Comparison of ENCODE assay signal across 8 mouse cellular contexts in genomic region chr12:112593951-112594915, GRCm38 (mm10). TPM values are rescaled to one million over a fixed set of nuclear protein-coding genes. Genes with fewer than 3 reads are reported as not detected.
DNase-seq lines count a peak whose midpoint lies in the region; ATAC-seq and TF ChIP-seq lines count a peak whose summit lies in the region.

No protein-coding gene starts in this region.

- H3K9ac ChIP-seq in hindbrain, embryonic 13.5 days = no peak overlapping the region
- H3K9ac ChIP-seq in hindbrain, embryonic 16.5 days (ENCODE audit: low read depth, low read length) = no peak overlapping the region
- no peak overlapping the region for H3K9ac ChIP-seq in heart, embryonic 15.5 days

- peaks cover 33% of the 10 kb centered on the region for H3K4me1 ChIP-seq in hindbrain, embryonic 13.5 days (replicated peaks)
- H3K4me1 ChIP-seq in hindbrain, embryonic 16.5 days (ENCODE audit: control insufficient read depth, insufficient read depth, low read depth, low read length) = peaks cover 14% of the 10 kb centered on the region
- H3K4me1 ChIP-seq in G1E (ENCODE audit: insufficient read depth, low read depth, low read length) = peaks cover 95% of the 10 kb centered on the region
- peaks cover 68% of the 10 kb centered on the region for H3K4me1 ChIP-seq in heart, embryonic 15.5 days (replicated peaks)

- peak overlapping the region; percentile 23; the same call in 1 of the 2 replicates for H3K27ac ChIP-seq in hindbrain, embryonic 13.5 days
- H3K27ac ChIP-seq in hindbrain, embryonic 16.5 days (ENCODE audit: low read depth, low read length) = no peak overlapping the region
- peak overlapping the region; percentile 74 for H3K27ac ChIP-seq in heart, embryonic 15.5 days

- no peak overlapping the region for H3K4me3 ChIP-seq in hindbrain, embryonic 13.5 days
- no peak overlapping the region for H3K4me3 ChIP-seq in hindbrain, embryonic 16.5 days (ENCODE audit: low read length)
- H3K4me3 ChIP-seq in G1E (ENCODE audit: low read depth, low read length) = peak overlapping the region; percentile 24; the same call in 1 of the 2 replicates
- no peak overlapping the region for H3K4me3 ChIP-seq in heart, embryonic 15.5 days

- no peak overlapping the region for H3K4me2 ChIP-seq in hindbrain, embryonic 13.5 days
- H3K4me2 ChIP-seq in hindbrain, embryonic 16.5 days (ENCODE audit: low read length) = no peak overlapping the region
- H3K4me2 ChIP-seq in heart, embryonic 15.5 days = no peak overlapping the region

- peaks cover 28% of the 10 kb centered on the region for H3K27me3 ChIP-seq in hindbrain, embryonic 13.5 days
- H3K27me3 ChIP-seq in hindbrain, embryonic 16.5 days (replicated peaks; ENCODE audit: control insufficient read depth, insufficient read depth, low read length) = peaks cover 2% of the 10 kb centered on the region; the same call in 1 of the 2 replicates
- peaks cover 30% of the 10 kb centered on the region for H3K27me3 ChIP-seq in G1E (ENCODE audit: insufficient read depth, low read length)
- H3K27me3 ChIP-seq in heart, embryonic 15.5 days = peaks cover 12% of the 10 kb centered on the region; the same call in 1 of the 2 replicates

- no peaks in the 10 kb centered on the region for H3K36me3 ChIP-seq in hindbrain, embryonic 13.5 days
- H3K36me3 ChIP-seq in hindbrain, embryonic 16.5 days (ENCODE audit: control insufficient read depth, insufficient read depth, low read length) = no peaks in the 10 kb centered on the region
- peaks cover 58% of the 10 kb centered on the region for H3K36me3 ChIP-seq in G1E (replicated peaks)
- H3K36me3 ChIP-seq in heart, embryonic 15.5 days = no peaks in the 10 kb centered on the region

- 75% methylated on average over 16 of the region's 16 CpGs for WGBS in hindbrain, embryonic 13.5 days
- 74% methylated on average over 16 of the region's 16 CpGs for WGBS in hindbrain, embryonic 16.5 days
- WGBS in heart, embryonic 15.5 days = 51% methylated on average over 16 of the region's 16 CpGs

- no peak for TF ChIP-seq CTCF in G1E (IDR thresholded peaks at IDR 0.05; ENCODE audit: low read depth, low read length)

- no peaks in the 10 kb centered on the region for H3K9me3 ChIP-seq in hindbrain, embryonic 13.5 days
- no peaks in the 10 kb centered on the region for H3K9me3 ChIP-seq in hindbrain, embryonic 16.5 days (ENCODE audit: control insufficient read depth, low read length)
- H3K9me3 ChIP-seq in G1E (replicated peaks) = no peaks in the 10 kb centered on the region
- H3K9me3 ChIP-seq in heart, embryonic 15.5 days (replicated peaks) = no peaks in the 10 kb centered on the region

- no peak for ATAC-seq in hindbrain, embryonic 13.5 days (ENCODE audit: low FRiP score)
- no peak for ATAC-seq in hindbrain, embryonic 16.5 days
- ATAC-seq in G1E (ENCODE audit: extremely low read depth, insufficient number of reproducible peaks, low FRiP score, poor library complexity, severe bottlenecking) = no peak
- no peak for ATAC-seq in heart, embryonic 15.5 days (replicated peaks; ENCODE audit: insufficient number of reproducible peaks, insufficient read depth, low FRiP score, low read depth)
- ATAC-seq in monocyte, adult 5-6 weeks (replicated peaks; ENCODE audit: insufficient number of reproducible peaks, low FRiP score, low TSS enrichment, poor library complexity, severe bottlenecking) = peak; percentile 30; the same call in 1 of the 2 replicates

- no peak for DNase-seq in G1E (ENCODE audit: low spot score)
- no peak for DNase-seq in ovary, postnatal 10 days (ENCODE audit: low spot score)
- no peak for DNase-seq in right cerebral cortex, adult 2 months (ENCODE audit: low spot score in 2 of 2)
- DNase-seq in gastrocnemius, adult 18-20 months (ENCODE audit: low spot score) = no peak

RNA-seq across cellular contexts. Expression of gene Inf2, which starts 5.6 kb away (rescaled TPM):
- polyA plus RNA-seq in hindbrain, embryonic 13.5 days (2015; fragmentation: Nextera tagmentation; extraction: Ambion mirVana) = 1.1 and 1.6 TPM in 2 replicates
- 1.0 and 1.1 TPM in 2 replicates for polyA plus RNA-seq in hindbrain, embryonic 16.5 days (2015; fragmentation: Nextera tagmentation; extraction: Ambion mirVana)
- 4.2 and 5.4 TPM in 2 replicates for total RNA-seq in G1E (2014; fragmentation: Nextera tagmentation)
- 2.3 and 2.5 TPM in 2 replicates for total RNA-seq in G1E (2017)
- polyA plus RNA-seq in G1E (2012) = 26.0 and 29.5 TPM in 2 replicates
- polyA plus RNA-seq in heart, embryonic 15.5 days (2015; fragmentation: Nextera tagmentation; extraction: Ambion mirVana) = 3.1 and 3.4 TPM in 2 replicates
- 2.1 to 13.1 TPM (median 5.6 TPM) in 3 replicates for total RNA-seq in monocyte, adult 5-6 weeks (2017)
- 10 to 100 TPM in 1 of 2 experiments, 1 to 10 TPM in 1; 7.7 to 11.0 TPM for total RNA-seq in gastrocnemius, adult 18-20 months (2021)

RNA-seq across cellular contexts. Expression of gene Adssl1, which starts 25.6 kb away (rescaled TPM):
- polyA plus RNA-seq in hindbrain, embryonic 13.5 days (2015; fragmentation: Nextera tagmentation; extraction: Ambion mirVana) = 3.1 and 3.2 TPM in 2 replicates
- 7.7 and 7.9 TPM in 2 replicates for polyA plus RNA-seq in hindbrain, embryonic 16.5 days (2015; fragmentation: Nextera tagmentation; extraction: Ambion mirVana)
- total RNA-seq in G1E (2014; fragmentation: Nextera tagmentation) (not detected in 2 replicates), G1E (2017) (0.06 TPM in 1 of 2 replicates, not detected in the other)
- 0.05 TPM in 1 of 2 replicates, not detected in the other for polyA plus RNA-seq in G1E (2012)
- polyA plus RNA-seq in heart, embryonic 15.5 days (2015; fragmentation: Nextera tagmentation; extraction: Ambion mirVana) = 85.8 and 93.7 TPM in 2 replicates
- 81.5 to 125 TPM (median 102 TPM) in 3 replicates for total RNA-seq in monocyte, adult 5-6 weeks (2017)
- total RNA-seq in gastrocnemius, adult 18-20 months (2021) = 1,000 to 10,000 TPM in 1 of 2 experiments, 100 to 1,000 TPM in 1; 975 to 1,075 TPM

RNA-seq across cellular contexts. Expression of gene Siva1, which starts 50.2 kb away (rescaled TPM):
- 62.6 and 63.8 TPM in 2 replicates for polyA plus RNA-seq in hindbrain, embryonic 13.5 days (2015; fragmentation: Nextera tagmentation; extraction: Ambion mirVana)
- polyA plus RNA-seq in hindbrain, embryonic 16.5 days (2015; fragmentation: Nextera tagmentation; extraction: Ambion mirVana) = 48.1 and 57.5 TPM in 2 replicates
- total RNA-seq in G1E (2014; fragmentation: Nextera tagmentation) = 60.7 and 75.5 TPM in 2 replicates
- total RNA-seq in G1E (2017) = 205 and 214 TPM in 2 replicates
- polyA plus RNA-seq in G1E (2012) = 94.5 and 98.9 TPM in 2 replicates
- 95.4 and 142 TPM in 2 replicates for polyA plus RNA-seq in heart, embryonic 15.5 days (2015; fragmentation: Nextera tagmentation; extraction: Ambion mirVana)
- total RNA-seq in monocyte, adult 5-6 weeks (2017) = 73.4 to 154 TPM (median 84.8 TPM) in 3 replicates
- 10 to 100 TPM; 21.6 to 22.7 TPM for total RNA-seq in gastrocnemius, adult 18-20 months (2021)
